Mouse (Mus musculus): ENCODE measurements around the gene Nek9.

DNA sequence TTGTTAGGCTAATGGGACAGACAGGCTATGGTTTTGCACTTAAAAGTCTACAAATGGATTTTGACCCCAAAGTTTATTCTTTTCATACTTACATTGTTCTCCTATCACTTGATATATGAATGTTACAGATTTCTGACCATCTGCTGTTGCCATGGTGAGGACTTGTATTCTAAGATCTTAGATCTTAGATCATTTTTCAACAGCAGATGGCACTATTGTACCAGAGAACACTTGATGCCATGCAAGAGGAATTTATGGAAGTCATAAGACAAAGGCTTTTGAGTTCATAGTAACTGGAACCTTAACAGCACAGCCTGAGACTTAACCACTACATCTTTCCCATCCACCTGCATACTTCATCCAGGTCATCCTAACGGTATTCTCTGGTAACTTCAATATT, 2.0 kb upstream of the Nek9 start:
- TF ChIP-seq CTCF (IDR thresholded peaks at IDR 0.05; ENCODE audit: low read depth, low read length) (no peak), POLR2A (IDR thresholded peaks at IDR 0.05; ENCODE audit: borderline replicate concordance, low read depth, low read length) (no peak)

Data from bone marrow macrophage, adult 2 months (primary cell).